Mouse (Mus musculus) heart, postnatal 0 days (tissue): Measurements from ENCODE around the gene Lst1. TPM values are rescaled to one million over a fixed set of nuclear protein-coding genes. Genes with fewer than 3 reads are reported as not detected.

ENCODE experiments used
- ATAC-seq: fragments of 200-750 bp; cut with Nextera tagmentation; 2 replicates; pipeline ENCODE4 v1.8.0; 2017; ENCODE audit warnings: low read depth, moderate number of reproducible peaks, moderate library complexity; ENCODE audit not compliant: insufficient read depth
- DNase-seq: peaks from one replicate; pipeline ENCODE4 v3.0.0-alpha.2; 2016; ENCODE audit warnings: low spot score
- H3K27ac ChIP-seq: fragments of 300-500 bp; sonication (generic); 2 replicates; pipeline ENCODE4 v1.5.1; 2014; ENCODE audit warnings: low read depth, mild to moderate bottlenecking
- H3K27me3 ChIP-seq: fragments of 300-500 bp; sonication (generic); 2 replicates; pipeline ENCODE4 v1.6.1; 2014; ENCODE audit warnings: low read length, mixed read lengths; ENCODE audit not compliant: control insufficient read depth, insufficient read depth
- H3K36me3 ChIP-seq: fragments of 300-500 bp; sonication (generic); replicated peaks from 2 replicates; pipeline ENCODE4 v1.6.1; 2014; ENCODE audit warnings: low read length, mixed read lengths; ENCODE audit not compliant: control insufficient read depth, insufficient read depth
- H3K4me1 ChIP-seq: fragments of 300-500 bp; sonication (generic); 2 replicates; pipeline ENCODE4 v1.6.1; 2014; ENCODE audit warnings: antibody characterized with exemption; ENCODE audit not compliant: control insufficient read depth, insufficient read depth
- H3K4me2 ChIP-seq: fragments of 300-500 bp; sonication (generic); 2 replicates; pipeline ENCODE4 v1.6.1; 2014; ENCODE audit warnings: low read depth, mild to moderate bottlenecking, low read length, moderate library complexity
- H3K4me3 ChIP-seq: fragments of 300-500 bp; sonication (generic); 2 replicates; pipeline ENCODE4 v1.5.1; 2014; ENCODE audit warnings: low read depth, low read length
- H3K9ac ChIP-seq: fragments of 300-500 bp; sonication (generic); replicated peaks from 2 replicates; pipeline ENCODE4 v1.6.1; 2014; ENCODE audit warnings: low read depth, low read length, mixed read lengths
- H3K9me3 ChIP-seq: fragments of 300-500 bp; sonication (generic); replicated peaks from 2 replicates; pipeline ENCODE4 v1.6.1; 2016; ENCODE audit warnings: low read length; ENCODE audit not compliant: control insufficient read depth
- CTCF ChIP-seq: IDR thresholded peaks from 2 replicates; pipeline ENCODE4 v1.5.1; 2016; ENCODE audit warnings: antibody characterized with exemption, control low read depth, low read depth
- EP300 ChIP-seq: IDR thresholded peaks from 2 replicates; pipeline ENCODE4 v1.6.1; 2016; ENCODE audit warnings: antibody characterized with exemption, low read depth
- WGBS: fragments of 180-500 bp; shearing (Covaris S2); extraction: QIAGEN DNeasy Blood & Tissue Kit; methylation state at CpG from one replicate; pipeline ENCODE4 v1.1.7; 2014; 5-methylcytosine and 5-hydroxymethylcytosine counted together
- polyA plus RNA-seq: library from polyadenylated mRNA; unstranded; fragments of >200 nt; fragmentation: Nextera tagmentation; extraction: Ambion mirVana; gene quantifications from 2 replicates; pipeline ENCODE4 v1.2.1, GENCODE M21; 2015
- total RNA-seq: library from RNA; depleted of rRNA; stranded (reverse); fragments of >200 nt; gene quantifications from 2 replicates; pipeline ENCODE4 v1.2.3, GENCODE M21; 2014; ENCODE audit warnings: low replicate concordance

Gene Lst1
- total and polyA plus RNA-seq, 2 experiments from 2014 or later: 7.0 to 52.7 TPM

DNA sequence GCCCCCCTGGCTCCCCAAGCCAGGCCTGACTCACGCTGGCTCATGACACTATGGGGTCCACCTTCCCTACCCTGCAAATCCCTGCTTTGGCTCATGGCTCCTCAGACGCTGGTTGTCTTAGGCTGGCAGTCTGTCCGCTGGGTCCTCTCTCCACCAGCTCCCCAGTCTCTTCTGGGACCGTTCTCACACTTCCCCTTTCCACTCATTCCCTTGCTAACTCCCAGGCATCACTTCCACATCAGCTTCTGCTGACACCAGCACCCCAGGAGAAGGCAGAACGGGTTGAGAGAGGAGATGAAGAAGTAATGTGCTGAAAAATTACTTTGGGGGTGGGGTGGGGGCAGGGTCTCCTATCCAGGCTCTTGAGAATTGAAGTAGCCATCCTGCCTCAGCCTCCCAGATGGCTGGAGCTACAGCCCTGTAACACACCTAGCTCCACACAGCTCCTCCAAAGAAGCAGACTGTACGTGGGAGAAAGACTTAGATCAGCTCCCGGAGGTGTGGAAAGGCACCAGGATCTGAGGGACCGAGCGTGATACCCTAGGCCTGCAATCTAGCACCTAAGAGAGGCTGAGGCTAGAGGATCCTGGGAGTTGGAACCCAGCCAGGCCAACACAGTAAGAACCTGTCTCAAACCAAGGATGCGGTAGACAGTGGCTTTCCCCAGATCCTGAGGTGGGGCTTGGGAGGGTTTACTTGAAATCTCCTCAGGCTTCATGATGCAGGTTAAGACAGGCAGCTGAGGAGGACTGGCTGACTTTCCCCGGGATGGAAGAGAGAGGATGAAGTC is 15.6 kb downstream of the Lst1 start:
- Histone ChIP-seq H3K4me1 (no peaks in the 10 kb centered on the region), H3K4me2 (no peak overlapping the region), H3K4me3 (no peak overlapping the region), H3K27ac (no peak overlapping the region), H3K36me3 (no peaks in the 10 kb centered on the region), H3K9ac (no peak overlapping the region), H3K27me3 (no peaks in the 10 kb centered on the region), H3K9me3 (no peaks in the 10 kb centered on the region)
- TF ChIP-seq EP300 (no peak), CTCF (no peak)
- WGBS: 41% methylated on average over 11 of the region's 11 CpGs
- no peak for DNase-seq
- no peak for ATAC-seq

DNA sequence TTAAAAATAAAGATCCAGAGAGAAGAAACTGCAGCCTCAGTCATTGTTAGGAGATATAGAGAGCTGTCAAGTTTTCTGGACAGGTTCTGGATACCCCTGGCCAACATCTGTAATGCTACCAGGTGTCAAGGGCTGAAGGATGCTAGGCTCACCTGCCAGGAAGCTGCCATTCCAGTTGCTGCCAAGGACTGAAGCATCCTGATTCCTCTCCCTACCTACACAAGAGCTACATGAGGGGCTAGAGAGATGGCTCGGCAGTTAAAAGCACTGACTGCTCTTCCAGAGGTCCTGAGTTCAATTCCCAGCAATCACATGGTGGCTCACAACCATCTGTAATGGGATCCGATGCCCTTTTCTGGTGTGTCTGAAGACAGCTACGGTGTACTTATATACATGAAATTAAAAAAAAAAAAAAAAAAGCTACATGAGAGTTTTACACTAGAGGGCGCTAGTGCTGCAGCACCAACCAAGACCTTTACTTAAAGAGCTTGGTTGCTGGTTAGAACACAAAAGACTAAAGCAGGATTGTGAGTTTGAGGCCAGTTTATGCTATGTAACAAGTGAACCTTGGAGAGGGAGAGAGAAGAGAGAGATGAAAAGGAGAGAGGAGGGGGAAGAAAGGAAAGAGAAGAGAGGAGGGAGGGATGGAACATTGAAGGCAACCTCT is 19.6 kb downstream of the Lst1 start:
- Histone ChIP-seq H3K4me1 (peaks cover 8% of the 10 kb centered on the region; the same call in 1 of the 2 replicates), H3K36me3 (no peaks in the 10 kb centered on the region), H3K9me3 (no peaks in the 10 kb centered on the region), H3K27me3 (no peaks in the 10 kb centered on the region), H3K27ac (no peak overlapping the region), H3K4me3 (no peak overlapping the region), H3K9ac (no peak overlapping the region), H3K4me2 (no peak overlapping the region)
- ATAC-seq (no peak), DNase-seq (peak; percentile 45)
- 13% methylated on average over 4 of the region's 4 CpGs for WGBS
- TF ChIP-seq CTCF: peak; percentile 68
- no peak for TF ChIP-seq EP300

DNA sequence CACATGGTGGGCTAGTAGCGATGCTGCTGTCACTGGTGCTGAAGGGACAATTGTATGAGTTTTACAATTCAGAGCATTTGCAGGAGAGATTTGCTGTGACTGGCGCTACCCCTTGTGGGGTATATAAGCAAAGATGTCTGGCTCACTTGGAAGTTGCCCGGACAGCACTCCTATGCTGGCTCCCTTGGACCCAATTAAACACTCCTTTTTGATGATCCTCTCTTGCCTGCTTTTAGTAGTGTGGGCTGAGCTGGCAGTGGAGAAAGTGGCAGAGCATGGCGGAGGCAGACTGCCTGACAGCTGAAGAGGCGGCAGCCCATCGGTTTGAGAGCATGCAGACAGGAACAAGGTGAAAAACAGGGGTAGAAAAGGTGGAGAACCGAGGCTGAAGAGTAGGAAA is 20.4 kb downstream of the Lst1 start:
- Histone ChIP-seq H3K4me1 (peaks cover 14% of the 10 kb centered on the region), H3K36me3 (no peaks in the 10 kb centered on the region), H3K9me3 (no peaks in the 10 kb centered on the region), H3K9ac (no peak overlapping the region), H3K27ac (no peak overlapping the region), H3K27me3 (no peaks in the 10 kb centered on the region), H3K4me2 (no peak overlapping the region), H3K4me3 (no peak overlapping the region)
- no peak for TF ChIP-seq CTCF
- TF ChIP-seq EP300: no peak
- ATAC-seq: no peak
- DNase-seq: no peak
- 83% methylated on average over 7 of the region's 7 CpGs for WGBS

DNA sequence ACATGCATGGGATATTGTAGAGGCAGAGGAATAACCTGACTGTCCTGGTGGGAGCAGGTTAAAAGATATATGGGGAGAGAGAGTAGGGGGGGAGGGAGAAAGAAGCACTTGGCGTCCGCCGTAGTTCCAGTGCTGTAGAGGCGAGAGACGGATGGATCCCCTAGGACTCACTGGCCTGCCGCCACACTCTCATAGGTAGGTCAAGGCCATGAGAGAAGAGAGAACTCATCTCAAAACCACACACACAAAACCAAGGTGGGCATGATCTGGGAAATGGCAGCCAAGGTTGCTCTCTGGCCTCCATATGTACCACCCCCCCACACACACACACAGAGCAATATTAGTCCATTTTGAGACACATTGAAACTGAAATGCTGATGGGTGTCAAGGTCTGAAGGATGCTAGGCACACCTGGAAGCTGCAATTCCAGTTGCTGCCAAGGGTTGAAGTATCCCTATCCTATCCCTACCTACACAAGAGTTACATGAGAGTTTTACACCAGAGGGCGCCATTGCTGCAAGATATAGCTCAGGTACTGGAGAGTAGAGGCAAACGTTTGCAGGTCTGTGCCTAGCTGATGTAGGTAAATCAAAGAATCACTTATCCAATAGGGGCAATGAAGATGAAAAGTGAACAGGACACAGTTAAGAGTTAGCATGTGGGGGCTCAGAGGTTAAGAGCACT is 21.7 kb downstream of the Lst1 start:
- DNase-seq (no peak), ATAC-seq (no peak)
- no peak overlapping the region for H3K4me3 ChIP-seq
- no peak overlapping the region for H3K9ac ChIP-seq
- H3K27ac ChIP-seq: peak overlapping the region; percentile 99
- H3K4me1 ChIP-seq: peaks cover 23% of the 10 kb centered on the region
- TF ChIP-seq CTCF (peak; percentile 50), EP300 (no peak)
- H3K27me3 ChIP-seq: no peaks in the 10 kb centered on the region
- H3K9me3 ChIP-seq: no peaks in the 10 kb centered on the region
- H3K36me3 ChIP-seq: peaks cover 7% of the 10 kb centered on the region
- 74% methylated on average over 8 of the region's 8 CpGs for WGBS
- H3K4me2 ChIP-seq: peak overlapping the region; percentile 56; the same call in 1 of the 2 replicates

DNA sequence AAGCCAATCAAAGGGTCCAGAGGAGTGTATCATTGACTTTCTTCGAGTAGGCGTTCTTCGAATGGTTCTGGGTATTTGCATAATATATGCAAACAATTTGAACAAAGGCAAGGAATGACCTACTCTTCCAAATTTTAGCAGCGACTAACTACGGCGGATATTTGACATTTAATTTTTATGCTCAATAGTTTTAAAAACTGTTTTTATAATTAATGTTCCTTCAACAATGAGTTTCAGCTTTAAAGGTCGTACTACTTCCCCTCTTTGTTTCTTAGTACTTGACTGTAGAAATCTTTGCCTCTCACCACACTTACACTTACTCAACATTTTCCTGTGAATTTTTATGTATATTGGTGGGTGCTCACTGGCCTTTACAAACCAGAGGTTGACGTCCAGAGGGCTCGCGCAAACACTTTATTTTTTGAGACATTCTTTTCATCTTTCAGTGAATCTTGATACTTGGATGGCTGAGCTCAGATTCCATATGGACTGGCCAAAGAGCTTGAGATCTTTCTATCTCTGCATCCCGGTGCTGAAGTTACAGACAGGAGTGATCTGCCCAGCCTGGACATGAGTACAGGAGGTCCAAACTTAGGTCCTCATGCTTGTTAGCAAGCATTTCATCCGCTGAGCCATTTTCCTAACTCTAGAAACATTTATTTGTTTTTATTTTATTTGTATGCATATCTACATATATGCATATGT is 22.6 kb downstream of the Lst1 start:
- H3K36me3 ChIP-seq: peaks cover 15% of the 10 kb centered on the region
- H3K4me1 ChIP-seq: peaks cover 23% of the 10 kb centered on the region
- peak overlapping the region; percentile 46; the same call in 1 of the 2 replicates for H3K9ac ChIP-seq
- H3K4me3 ChIP-seq: peak overlapping the region; percentile 100
- peak overlapping the region; percentile 99 for H3K27ac ChIP-seq
- H3K4me2 ChIP-seq: peak overlapping the region; percentile 56
- H3K9me3 ChIP-seq: no peaks in the 10 kb centered on the region
- H3K27me3 ChIP-seq: no peaks in the 10 kb centered on the region
- ATAC-seq: no peak; the same call in 1 of the 2 replicates
- DNase-seq: no peak
- 26% methylated on average over 12 of the region's 12 CpGs for WGBS
- TF ChIP-seq EP300 (no peak; the same call in 1 of the 2 replicates), CTCF (no peak)
